Mouse (Mus musculus): Measurements from ENCODE around the gene Spen.
A peak's percentile ranks its signal among the peaks of the same experiment; 100 is the strongest.
"Not testable (repeated sequence)": the region's sequence is repeated elsewhere in the genome, so short reads cannot be mapped to it uniquely, and the experiment has no call there.

Gene Spen

GRCm38 (mm10) chr4:141559131-141559897 is 20.9 kb upstream of the Spen start:
- peak; percentile 86 for DNase-seq (ENCODE audit: low read depth, low spot score)

- no peak for DNase-seq (ENCODE audit: low read depth, low spot score)
Measured at GRCm38 (mm10) chr4:141558658-141559057, 20.3 kb upstream of the Spen start.

- DNase-seq (ENCODE audit: low read depth, low spot score) = not testable (repeated sequence)
Measured at GRCm38 (mm10) chr4:141556163-141556562, 17.8 kb upstream of the Spen start.

- not testable (repeated sequence) for DNase-seq (ENCODE audit: low read depth, low spot score)
Measured at GRCm38 (mm10) chr4:141554255-141554865, 16.0 kb upstream of the Spen start.

GRCm38 (mm10) chr4:141552484-141552883 is 14.1 kb upstream of the Spen start:
- no peak for DNase-seq (ENCODE audit: low read depth, low spot score)

- no peak for DNase-seq (ENCODE audit: low read depth, low spot score)
Measured at GRCm38 (mm10) chr4:141547299-141547698, 8.9 kb upstream of the Spen start.

GRCm38 (mm10) chr4:141546334-141547200 is 8.2 kb upstream of the Spen start:
- DNase-seq (ENCODE audit: low read depth, low spot score) = peak; percentile 73

- DNase-seq (ENCODE audit: low read depth, low spot score) = peak; percentile 98
Measured at GRCm38 (mm10) chr4:141545743-141546333, 7.4 kb upstream of the Spen start.

- peak; percentile 33 for DNase-seq (ENCODE audit: low read depth, low spot score)
Measured at GRCm38 (mm10) chr4:141545071-141545742, 6.8 kb upstream of the Spen start.

- DNase-seq (ENCODE audit: low read depth, low spot score) = no peak
Measured at GRCm38 (mm10) chr4:141544536-141544935, 6.1 kb upstream of the Spen start.

- no peak for DNase-seq (ENCODE audit: low read depth, low spot score)
Measured at GRCm38 (mm10) chr4:141543593-141543992, 5.2 kb upstream of the Spen start.

GRCm38 (mm10) chr4:141541851-141542250 is 3.5 kb upstream of the Spen start:
- DNase-seq (ENCODE audit: low read depth, low spot score) = no peak

- no peak for DNase-seq (ENCODE audit: low read depth, low spot score)
Measured at GRCm38 (mm10) chr4:141540844-141541243, 2.4 kb upstream of the Spen start.

- DNase-seq (ENCODE audit: low read depth, low spot score) = no peak
Measured at GRCm38 (mm10) chr4:141539213-141539767, 893 bp upstream of the Spen start.

- peak; percentile 46 for DNase-seq (ENCODE audit: low read depth, low spot score)
Measured at GRCm38 (mm10) chr4:141537706-141538407, 540 bp downstream of the Spen start.

- no peak for DNase-seq (ENCODE audit: low read depth, low spot score)
Measured at GRCm38 (mm10) chr4:141537226-141537610, 1.2 kb downstream of the Spen start.

GRCm38 (mm10) chr4:141536291-141537225 is 1.8 kb downstream of the Spen start:
- DNase-seq (ENCODE audit: low read depth, low spot score) = peak; percentile 41

- DNase-seq (ENCODE audit: low read depth, low spot score) = peak; percentile 57
Measured at GRCm38 (mm10) chr4:141534947-141535680, 3.3 kb downstream of the Spen start.
